Mouse (Mus musculus) erythroblast, embryonic 14.5 days (primary cell): ENCODE data around the gene Col25a1.

Experiments used
- GATA1 ChIP-seq: IDR thresholded peaks from 2 replicates; pipeline ENCODE4 v1.6.1; 2012; ENCODE audit warnings: low read length, inconsistent platforms, mixed read lengths
- TAL1 ChIP-seq: IDR thresholded peaks from 3 replicates; pipeline ENCODE4 v1.6.1; 2012; ENCODE audit warnings: low read length, inconsistent platforms, mixed read lengths

GRCm38 (mm10) chr3:130303597-130303996, 172.3 kb downstream of the Col25a1 start:
- TF ChIP-seq GATA1 (no peak), TAL1 (no peak)
